Mouse (Mus musculus): ENCODE measurements around the gene Cops7b. TPM values are rescaled to one million over a fixed set of nuclear protein-coding genes. Genes with fewer than 3 reads are reported as not detected.
"Not testable (repeated sequence)": the region's sequence is repeated elsewhere in the genome, so short reads cannot be mapped to it uniquely, and the experiment has no call there.

Cops7b gene
- 10 to 100 TPM; 19.5 to 21.1 TPM for total RNA-seq (2021)
- long read RNA-seq, transcript Cops7b-201 (7 exons, 2,231 nt): major isoform, 16 of 27 reads
- long read RNA-seq, partial matches to known transcripts: 6 of 27 reads
- long read RNA-seq, other reads (novel, unspliced or antisense): 4 of 27 reads

- DNase-seq (ENCODE audit: low spot score in 2 of 2): peak; percentile 96 to 98
These were observed at the start of gene Cops7b, which contains the start of gene Pde6d for GRCm38 (mm10) chr1:86582451-86583096. Gene Cops7b, plus strand, starts transcription at chr1:86582904. Gene Pde6d, minus strand, starts transcription at chr1:86582629.

- peak in 1 of 2 experiments; percentile 37 for DNase-seq (ENCODE audit: low spot score in 2 of 2)
These were observed 49.1 kb upstream of the Cops7b start for GRCm38 (mm10) chr1:86533411-86534130.

GRCm38 (mm10) chr1:86538383-86538782 lies 44.3 kb upstream of the Cops7b start:
- DNase-seq (ENCODE audit: low spot score in 2 of 2): no peak

GRCm38 (mm10) chr1:86539583-86539982 lies 43.1 kb upstream of the Cops7b start:
- DNase-seq (ENCODE audit: low spot score in 2 of 2): not testable (repeated sequence)

GRCm38 (mm10) chr1:86542584-86542983 lies 40.1 kb upstream of the Cops7b start:
- DNase-seq (ENCODE audit: low spot score in 2 of 2): no peak

GRCm38 (mm10) chr1:86546797-86547196 lies 35.9 kb upstream of the Cops7b start:
- DNase-seq (ENCODE audit: low spot score in 2 of 2): no peak

GRCm38 (mm10) chr1:86551299-86551698 lies 31.4 kb upstream of the Cops7b start:
- no peak for DNase-seq (ENCODE audit: low spot score in 2 of 2)

GRCm38 (mm10) chr1:86551877-86552276 lies 30.8 kb upstream of the Cops7b start:
- DNase-seq (ENCODE audit: low spot score in 2 of 2): no peak

GRCm38 (mm10) chr1:86555665-86556064 lies 27.0 kb upstream of the Cops7b start:
- no peak for DNase-seq (ENCODE audit: low spot score in 2 of 2)

GRCm38 (mm10) chr1:86557872-86558271 lies 24.8 kb upstream of the Cops7b start:
- no peak for DNase-seq (ENCODE audit: low spot score in 2 of 2)

- no peak for DNase-seq (ENCODE audit: low spot score in 2 of 2)
These were observed 23.5 kb upstream of the Cops7b start for GRCm38 (mm10) chr1:86559232-86559631.

GRCm38 (mm10) chr1:86562663-86563062 lies 20.0 kb upstream of the Cops7b start:
- DNase-seq (ENCODE audit: low spot score in 2 of 2): no peak

GRCm38 (mm10) chr1:86568409-86568808 lies 14.3 kb upstream of the Cops7b start:
- DNase-seq (ENCODE audit: low spot score in 2 of 2): no peak

- no peak for DNase-seq (ENCODE audit: low spot score in 2 of 2)
These were observed 13.3 kb upstream of the Cops7b start for GRCm38 (mm10) chr1:86569292-86569860.

- DNase-seq (ENCODE audit: low spot score in 2 of 2): no peak
These were observed 11.3 kb upstream of the Cops7b start for GRCm38 (mm10) chr1:86571381-86571780.

GRCm38 (mm10) chr1:86571941-86572340 lies 10.8 kb upstream of the Cops7b start:
- no peak for DNase-seq (ENCODE audit: low spot score in 2 of 2)

- DNase-seq (ENCODE audit: low spot score in 2 of 2): no peak
These were observed 2.3 kb upstream of the Cops7b start for GRCm38 (mm10) chr1:86580426-86580825.

- DNase-seq (ENCODE audit: low spot score in 2 of 2): no peak
These were observed 833 bp upstream of the Cops7b start for GRCm38 (mm10) chr1:86581692-86582450.

- no peak for DNase-seq (ENCODE audit: low spot score in 2 of 2)
These were observed 1.0 kb downstream of the Cops7b start for GRCm38 (mm10) chr1:86583709-86584108.

- peak; percentile 52 to 79 for DNase-seq (ENCODE audit: low spot score in 2 of 2)
These were observed 4.3 kb downstream of the Cops7b start for GRCm38 (mm10) chr1:86586992-86587391.

- DNase-seq (ENCODE audit: low spot score in 2 of 2): no peak
These were observed 11.8 kb downstream of the Cops7b start for GRCm38 (mm10) chr1:86594539-86594938.

Measured in layer of hippocampus, adult 18-20 months (tissue).